18 mouse cellular contexts compared by ENCODE assay signal in genomic region chr2:13785247-13785646, GRCm38 (mm10). TPM values are rescaled to one million over a fixed set of nuclear protein-coding genes. Genes with fewer than 3 reads are reported as not detected.
DNase-seq lines count a peak whose midpoint lies in the region; ATAC-seq lines count a peak whose summit lies in the region.
"Had no signal": no experiment of that assay in that cellular context is flagged by ENCODE, and none has a peak within 500 bp of the region (broad histone marks: within the 10 kb centered on the region; RNA-seq: fewer than 3 reads in every experiment).

No protein-coding gene starts in this region.

- peak; percentile 37 for ATAC-seq in CD4-positive, CD25-positive, alpha-beta regulatory T cell, adult 4 months
- ATAC-seq in common myeloid progenitor, adult 5-6 weeks (replicated peaks; ENCODE audit: low read depth, poor library complexity, severe bottlenecking) = peak; percentile 68
- ATAC-seq in megakaryocyte, adult 5-6 weeks (ENCODE audit: poor library complexity, severe bottlenecking) = peak; percentile 69
- ATAC-seq in activated CD4-positive, CD25-positive, alpha-beta regulatory T cell, adult 4 months = no peak
- ATAC-seq: forebrain, embryonic 14.5 days; hindbrain, postnatal 0 days; intestine, embryonic 16.5 days; midbrain, embryonic 13.5 days had no signal

- DNase-seq in A20 (ENCODE audit: low read depth, low spot score) = peak; percentile 19
- no peak for DNase-seq in Muller cell, postnatal 12 days (ENCODE audit: inconsistent ontology term)
- no peak for DNase-seq in gastrocnemius, postnatal 25 days
- DNase-seq: adrenal gland, postnatal 10 days; cerebellum, adult 11 months; cerebellum, adult 9-10 months; cerebellum, postnatal 36 days; embryo, embryonic 11 days; right cerebral cortex, postnatal 4 days; thymus, postnatal 14 days had no signal

RNA-seq across cellular contexts. Expression of gene St8sia6, which starts 8.6 kb away (rescaled TPM):
- 10 to 100 TPM; 12.8 to 14.6 TPM for polyA plus RNA-seq in CD4-positive, CD25-positive, alpha-beta regulatory T cell, adult 4 months (2017; shearing (Covaris generic))
- 11.3 and 13.1 TPM in 2 replicates for total RNA-seq in common myeloid progenitor, adult 5-6 weeks (2017)
- total RNA-seq in megakaryocyte, adult 5-6 weeks (2015) = 1.6 and 4.2 TPM in 2 replicates
- 1.6 and 3.5 TPM in 2 replicates for total RNA-seq in megakaryocyte, adult 5-6 weeks (2017)
- polyA plus RNA-seq in activated CD4-positive, CD25-positive, alpha-beta regulatory T cell, adult 4 months (2017; shearing (Covaris generic)) = 1 to 10 TPM; 8.1 to 9.7 TPM
- under 1 TPM; 0.32 to 0.69 TPM for total RNA-seq in gastrocnemius, postnatal 25 days (2021)
